Mouse (Mus musculus) mesoderm, embryonic 11.5 days (tissue): ENCODE results near the gene Map2k3.

Experiments
- DNase-seq: peaks from one replicate; pipeline ENCODE4 v3.0.0-alpha.2; 2012; ENCODE audit warnings: low read depth, low spot score

Gene Map2k3

GRCm38 (mm10) chr11:60958948-60959347 is 27.1 kb downstream of the Map2k3 start:
- no peak for DNase-seq

GRCm38 (mm10) chr11:60961176-60961575 is 29.3 kb downstream of the Map2k3 start:
- no peak for DNase-seq

- DNase-seq: no peak
Measured at GRCm38 (mm10) chr11:60962709-60963108, 30.9 kb downstream of the Map2k3 start.

GRCm38 (mm10) chr11:60966974-60967373 is 35.1 kb downstream of the Map2k3 start:
- no peak for DNase-seq

- no peak for DNase-seq
Measured at GRCm38 (mm10) chr11:60975097-60975496, 43.3 kb downstream of the Map2k3 start.

GRCm38 (mm10) chr11:60976234-60976633 is 44.4 kb downstream of the Map2k3 start:
- DNase-seq: no peak

- peak; percentile 28 for DNase-seq
Measured at GRCm38 (mm10) chr11:60976742-60977141, 44.9 kb downstream of the Map2k3 start.

- DNase-seq: no peak
Measured at GRCm38 (mm10) chr11:60977153-60977552, 45.3 kb downstream of the Map2k3 start.

- no peak for DNase-seq
Measured at GRCm38 (mm10) chr11:60978658-60979057, 46.8 kb downstream of the Map2k3 start.

GRCm38 (mm10) chr11:60979788-60980187 is 48.0 kb downstream of the Map2k3 start:
- no peak for DNase-seq

GRCm38 (mm10) chr11:60981693-60982486 is 50.1 kb downstream of the Map2k3 start:
- no peak for DNase-seq

- DNase-seq: no peak
Measured at GRCm38 (mm10) chr11:60984912-60985558, 53.2 kb downstream of the Map2k3 start.

GRCm38 (mm10) chr11:60990428-60990827 is 58.6 kb downstream of the Map2k3 start:
- no peak for DNase-seq
